Mouse (Mus musculus) heart, postnatal 0 days (tissue): ENCODE data around the gene Tmed9. TPM values are rescaled to one million over a fixed set of nuclear protein-coding genes. Genes with fewer than 3 reads are reported as not detected.

Experiments
- ATAC-seq: fragments of 200-750 bp; cut with Nextera tagmentation; 2 replicates; pipeline ENCODE4 v1.8.0; 2017; ENCODE audit warnings: low read depth, moderate number of reproducible peaks, moderate library complexity; ENCODE audit not compliant: insufficient read depth
- DNase-seq: peaks from one replicate; pipeline ENCODE4 v3.0.0-alpha.2; 2016; ENCODE audit warnings: low spot score
- H3K27ac ChIP-seq: fragments of 300-500 bp; sonication (generic); 2 replicates; pipeline ENCODE4 v1.5.1; 2014; ENCODE audit warnings: low read depth, mild to moderate bottlenecking
- H3K27me3 ChIP-seq: fragments of 300-500 bp; sonication (generic); 2 replicates; pipeline ENCODE4 v1.6.1; 2014; ENCODE audit warnings: low read length, mixed read lengths; ENCODE audit not compliant: control insufficient read depth, insufficient read depth
- H3K36me3 ChIP-seq: fragments of 300-500 bp; sonication (generic); replicated peaks from 2 replicates; pipeline ENCODE4 v1.6.1; 2014; ENCODE audit warnings: low read length, mixed read lengths; ENCODE audit not compliant: control insufficient read depth, insufficient read depth
- H3K4me1 ChIP-seq: fragments of 300-500 bp; sonication (generic); 2 replicates; pipeline ENCODE4 v1.6.1; 2014; ENCODE audit warnings: antibody characterized with exemption; ENCODE audit not compliant: control insufficient read depth, insufficient read depth
- H3K4me2 ChIP-seq: fragments of 300-500 bp; sonication (generic); 2 replicates; pipeline ENCODE4 v1.6.1; 2014; ENCODE audit warnings: low read depth, mild to moderate bottlenecking, low read length, moderate library complexity
- H3K4me3 ChIP-seq: fragments of 300-500 bp; sonication (generic); 2 replicates; pipeline ENCODE4 v1.5.1; 2014; ENCODE audit warnings: low read depth, low read length
- H3K9ac ChIP-seq: fragments of 300-500 bp; sonication (generic); replicated peaks from 2 replicates; pipeline ENCODE4 v1.6.1; 2014; ENCODE audit warnings: low read depth, low read length, mixed read lengths
- H3K9me3 ChIP-seq: fragments of 300-500 bp; sonication (generic); replicated peaks from 2 replicates; pipeline ENCODE4 v1.6.1; 2016; ENCODE audit warnings: low read length; ENCODE audit not compliant: control insufficient read depth
- CTCF ChIP-seq: IDR thresholded peaks from 2 replicates; pipeline ENCODE4 v1.5.1; 2016; ENCODE audit warnings: antibody characterized with exemption, control low read depth, low read depth
- EP300 ChIP-seq: IDR thresholded peaks from 2 replicates; pipeline ENCODE4 v1.6.1; 2016; ENCODE audit warnings: antibody characterized with exemption, low read depth
- WGBS: fragments of 180-500 bp; shearing (Covaris S2); extraction: QIAGEN DNeasy Blood & Tissue Kit; methylation state at CpG from one replicate; pipeline ENCODE4 v1.1.7; 2014; 5-methylcytosine and 5-hydroxymethylcytosine counted together
- polyA plus RNA-seq: library from polyadenylated mRNA; unstranded; fragments of >200 nt; fragmentation: Nextera tagmentation; extraction: Ambion mirVana; gene quantifications from 2 replicates; pipeline ENCODE4 v1.2.1, GENCODE M21; 2015
- total RNA-seq: library from RNA; depleted of rRNA; stranded (reverse); fragments of >200 nt; gene quantifications from 2 replicates; pipeline ENCODE4 v1.2.3, GENCODE M21; 2014; ENCODE audit warnings: low replicate concordance; rRNA removed

Gene Tmed9
- total RNA-seq (22.0 and 50.3 TPM in 2 replicates), polyA plus RNA-seq (78.6 and 82.0 TPM in 2 replicates)

GRCm38 (mm10) chr13:55573432-55573831, at the start of gene Tmed9:
TSS of gene Tmed9 (plus strand) at chr13:55573732.
- no peak within 1 kb of the TSS for H3K27ac ChIP-seq
- H3K4me1 ChIP-seq = peaks cover 12% of the 10 kb centered on the region
- 0 out of 2 replicates have a peak, but pooled peaks cover 4% of the 10 kb centered on the region for H3K9me3 ChIP-seq
- DNase-seq = no peak
- WGBS = 91% methylated on average over 2 of the region's 2 CpGs
- H3K9ac ChIP-seq = no peak within 1 kb of the TSS
- no peaks in the 10 kb centered on the region for H3K36me3 ChIP-seq
- TF ChIP-seq CTCF = no peak
- TF ChIP-seq EP300 = no peak
- no peak within 1 kb of the TSS for H3K4me3 ChIP-seq
- no peak for ATAC-seq
- H3K27me3 ChIP-seq = no peaks in the 10 kb centered on the region
- no peak within 1 kb of the TSS for H3K4me2 ChIP-seq

- H3K9ac ChIP-seq = no peak overlapping the region
- TF ChIP-seq EP300 = no peak
- TF ChIP-seq CTCF = no peak
- no peaks in the 10 kb centered on the region for H3K27me3 ChIP-seq
- no peaks in the 10 kb centered on the region; the same call in 1 of the 2 replicates for H3K36me3 ChIP-seq
- 81% methylated on average over 23 of the region's 23 CpGs for WGBS
- H3K4me2 ChIP-seq = no peak overlapping the region
- H3K4me3 ChIP-seq = no peak overlapping the region
- no peaks in the 10 kb centered on the region for H3K9me3 ChIP-seq
- ATAC-seq (no peak), DNase-seq (no peak)
- peak overlapping the region; percentile 43 for H3K27ac ChIP-seq
- no peaks in the 10 kb centered on the region for H3K4me1 ChIP-seq
These were observed 49.5 kb upstream of the Tmed9 start for GRCm38 (mm10) chr13:55523951-55524600.

- Histone ChIP-seq H3K4me2 (no peak overlapping the region), H3K27me3 (no peaks in the 10 kb centered on the region), H3K27ac (no peak overlapping the region), H3K4me1 (no peaks in the 10 kb centered on the region), H3K9ac (no peak overlapping the region), H3K4me3 (no peak overlapping the region), H3K36me3 (peaks cover 16% of the 10 kb centered on the region), H3K9me3 (no peaks in the 10 kb centered on the region)
- no peak for TF ChIP-seq EP300
- no peak for TF ChIP-seq CTCF
- ATAC-seq (no peak), DNase-seq (no peak)
- WGBS = 72% methylated on average over 15 of the region's 16 CpGs
These were observed 47.6 kb upstream of the Tmed9 start for GRCm38 (mm10) chr13:55525733-55526553.

- ATAC-seq = no peak
These were observed 46.3 kb upstream of the Tmed9 start for GRCm38 (mm10) chr13:55527212-55527611.

GRCm38 (mm10) chr13:55527834-55528772, 45.4 kb upstream of the Tmed9 start:
- H3K9ac ChIP-seq = no peak overlapping the region
- H3K9me3 ChIP-seq = no peaks in the 10 kb centered on the region
- DNase-seq (no peak), ATAC-seq (no peak)
- no peak overlapping the region for H3K27ac ChIP-seq
- peaks cover 35% of the 10 kb centered on the region for H3K36me3 ChIP-seq
- H3K27me3 ChIP-seq = no peaks in the 10 kb centered on the region
- TF ChIP-seq EP300 (no peak), CTCF (no peak)
- WGBS = 65% methylated on average over 18 of the region's 18 CpGs
- no peaks in the 10 kb centered on the region for H3K4me1 ChIP-seq
- no peak overlapping the region for H3K4me2 ChIP-seq
- no peak overlapping the region for H3K4me3 ChIP-seq

More at GRCm38 (mm10) chr13:55527212-55527611, 46.3 kb upstream of the Tmed9 start:
- TF ChIP-seq CTCF = no peak
- TF ChIP-seq EP300 = no peak
- no peak for DNase-seq
- Histone ChIP-seq H3K4me1 (no peaks in the 10 kb centered on the region), H3K27ac (no peak overlapping the region), H3K9ac (no peak overlapping the region), H3K27me3 (no peaks in the 10 kb centered on the region), H3K4me3 (no peak overlapping the region), H3K9me3 (no peaks in the 10 kb centered on the region), H3K4me2 (no peak overlapping the region), H3K36me3 (peaks cover 28% of the 10 kb centered on the region)
- WGBS = 86% methylated on average over 16 of the region's 16 CpGs
